Mouse (Mus musculus) G1E (cell line): ENCODE measurements around the gene Pde9a.

ENCODE experiments used
- CTCF ChIP-seq: IDR thresholded peaks from 2 replicates; pipeline ENCODE4 v1.5.1; 2012; ENCODE audit warnings: low read depth, low read length, inconsistent platforms, mixed read lengths
- GATA1 ChIP-seq: IDR thresholded peaks from 2 replicates; pipeline ENCODE4 v1.6.1; 2012; ENCODE audit warnings: borderline replicate concordance, low read length, inconsistent platforms, mixed read lengths
- POLR2AphosphoS5 ChIP-seq: IDR thresholded peaks from 2 replicates; pipeline ENCODE4 v1.6.1; 2012; ENCODE audit warnings: low read depth, low read length, inconsistent platforms; ENCODE audit not compliant: insufficient replicate concordance
- TAL1 ChIP-seq: conservative IDR thresholded peaks from 2 replicates; pipeline ENCODE4 v1.6.1; 2012; ENCODE audit warnings: low read depth, low read length, inconsistent platforms, mixed read lengths

DNA sequence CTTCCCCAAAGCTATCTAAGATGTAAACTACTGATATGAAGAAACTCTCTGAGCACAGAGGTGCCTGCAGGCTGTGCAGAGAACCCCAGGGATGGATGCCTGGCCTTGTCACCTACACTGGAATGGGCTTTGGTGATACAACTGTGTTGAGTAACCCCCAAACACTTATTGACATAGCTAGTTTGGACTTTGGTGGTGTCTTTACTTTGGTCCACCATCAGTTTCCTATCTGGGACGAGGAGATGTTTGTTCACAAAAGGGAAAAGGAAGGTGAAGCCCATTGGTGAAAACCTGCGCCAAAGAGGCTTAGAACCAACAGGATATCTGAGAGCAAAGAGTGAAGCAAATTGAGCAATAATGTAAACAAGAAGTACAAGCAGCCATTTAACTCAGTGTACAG, 15.8 kb upstream of the Pde9a start:
- TF ChIP-seq CTCF: no peak
- TF ChIP-seq TAL1: no peak
- TF ChIP-seq GATA1: no peak
- TF ChIP-seq POLR2AphosphoS5: no peak
